In genomic region chr17:48203086-48203485, GRCm38 (mm10) we compare ENCODE assay signal across 29 mouse cellular contexts. TPM values are rescaled to one million over a fixed set of nuclear protein-coding genes. Genes with fewer than 3 reads are reported as not detected.
"Had no signal": no experiment of that assay in that cellular context is flagged by ENCODE, and none has a peak within 500 bp of the region (broad histone marks: within the 10 kb centered on the region; RNA-seq: fewer than 3 reads in every experiment).

No protein-coding gene starts in this region.

- H3K4me1 ChIP-seq: heart, embryonic 10.5 days; heart, embryonic 12.5 days; hindbrain, embryonic 10.5 days; hindbrain, embryonic 12.5 days; intestine, embryonic 15.5 days; limb, embryonic 10.5 days; limb, embryonic 12.5 days had no signal

- H3K4me3 ChIP-seq: gastrocnemius, adult 2 months; heart, embryonic 10.5 days; heart, embryonic 12.5 days; hindbrain, embryonic 10.5 days; hindbrain, embryonic 12.5 days; intestine, embryonic 15.5 days; layer of hippocampus, adult 2 months; left cerebral cortex, adult 2 months; limb, embryonic 10.5 days; limb, embryonic 12.5 days had no signal

- DNase-seq: gastrocnemius, adult 2 months; gastrocnemius, postnatal 10 days; gastrocnemius, postnatal 25 days; heart, postnatal 10 days; heart, postnatal 4 days; kidney, adult 18-20 months; kidney, adult 8-10 months; kidney, postnatal 10 days; kidney, postnatal 25 days had no signal

RNA-seq across cellular contexts. Expression of gene Trem1, which starts 29.5 kb away (rescaled TPM):
- polyA plus RNA-seq: forebrain, embryonic 16.5 days; frontal cortex, adult 2 months; hindbrain, embryonic 10.5 days; hindbrain, embryonic 14.5 days; hindbrain, embryonic 16.5 days; inflammation-experienced regulatory T-cells, adult 6 months; kidney, embryonic 14.5 days; limb, embryonic 10.5 days; limb, embryonic 12.5 days had no signal

RNA-seq across cellular contexts. Expression of gene A530064D06Rik, which starts 36.0 kb away (rescaled TPM):
- polyA plus RNA-seq: forebrain, embryonic 16.5 days; frontal cortex, adult 2 months; heart, embryonic 10.5 days; heart, embryonic 12.5 days; heart, embryonic 14.5 days; hindbrain, embryonic 10.5 days; hindbrain, embryonic 12.5 days; hindbrain, embryonic 14.5 days; hindbrain, embryonic 16.5 days; intestine, postnatal 0 days; kidney, embryonic 14.5 days; limb, embryonic 10.5 days; limb, embryonic 12.5 days had no signal

RNA-seq across cellular contexts. Expression of gene Trem3, which starts 44.5 kb away (rescaled TPM):
- polyA plus RNA-seq: forebrain, embryonic 16.5 days; heart, embryonic 10.5 days; heart, embryonic 12.5 days; heart, embryonic 14.5 days; heart, embryonic 16.5 days; hindbrain, embryonic 10.5 days; hindbrain, embryonic 12.5 days; hindbrain, embryonic 14.5 days; hindbrain, embryonic 16.5 days; inflammation-experienced regulatory T-cells, adult 6 months; intestine, postnatal 0 days; kidney, embryonic 14.5 days; limb, embryonic 12.5 days; limb, embryonic 14.5 days had no signal

RNA-seq across cellular contexts. Expression of gene 9830107B12Rik, which starts 57.0 kb away (rescaled TPM):
- polyA plus RNA-seq: forebrain, embryonic 16.5 days; frontal cortex, adult 2 months; heart, embryonic 10.5 days; heart, embryonic 12.5 days; heart, embryonic 14.5 days; heart, embryonic 16.5 days; hindbrain, embryonic 10.5 days; hindbrain, embryonic 14.5 days; hindbrain, embryonic 16.5 days; inflammation-experienced regulatory T-cells, adult 6 months; intestine, postnatal 0 days; kidney, embryonic 14.5 days; kidney, embryonic 16.5 days; limb, embryonic 10.5 days; limb, embryonic 12.5 days; limb, embryonic 14.5 days had no signal
